Mouse (Mus musculus) neural tube, embryonic 13.5 days (tissue): ENCODE results near the gene Hist1h2ac. TPM values are rescaled to one million over a fixed set of nuclear protein-coding genes. Genes with fewer than 3 reads are reported as not detected.
"Not testable (repeated sequence)": the region's sequence is repeated elsewhere in the genome, so short reads cannot be mapped to it uniquely, and the experiment has no call there.

Experiments used
- ATAC-seq: fragments of 200-750 bp; cut with Nextera tagmentation; 2 replicates; pipeline ENCODE4 v1.8.0; 2017; ENCODE audit warnings: low read depth, mild to moderate bottlenecking, moderate TSS enrichment, moderate library complexity
- H3K27ac ChIP-seq: fragments of 300-500 bp; sonication (generic); replicated peaks from 2 replicates; pipeline ENCODE4 v1.5.1; 2015; ENCODE audit warnings: moderate library complexity, mild to moderate bottlenecking, inconsistent platforms
- H3K27me3 ChIP-seq: fragments of 300-500 bp; sonication (generic); 2 replicates; pipeline ENCODE4 v1.6.1; 2015; ENCODE audit warnings: mild to moderate bottlenecking, inconsistent platforms
- H3K36me3 ChIP-seq: fragments of 300-500 bp; sonication (generic); 2 replicates; pipeline ENCODE4 v1.6.1; 2015; ENCODE audit warnings: mild to moderate bottlenecking, inconsistent platforms
- H3K4me1 ChIP-seq: fragments of 300-500 bp; sonication (generic); replicated peaks from 2 replicates; pipeline ENCODE4 v1.6.1; 2015; ENCODE audit warnings: inconsistent platforms
- H3K4me2 ChIP-seq: fragments of 300-500 bp; sonication (generic); 2 replicates; pipeline ENCODE4 v1.6.1; 2015; ENCODE audit warnings: inconsistent platforms, mild to moderate bottlenecking, moderate library complexity
- H3K4me3 ChIP-seq: fragments of 300-500 bp; sonication (generic); 2 replicates; pipeline ENCODE4 v1.5.1; 2015; ENCODE audit warnings: mild to moderate bottlenecking, inconsistent platforms
- H3K9ac ChIP-seq: fragments of 300-500 bp; sonication (generic); 2 replicates; pipeline ENCODE4 v1.6.1; 2015; ENCODE audit warnings: moderate library complexity, mild to moderate bottlenecking, inconsistent platforms
- H3K9me3 ChIP-seq: fragments of 300-500 bp; sonication (generic); 2 replicates; pipeline ENCODE4 v1.6.1; 2016; ENCODE audit warnings: inconsistent platforms
- WGBS: fragments of 180-500 bp; shearing (Covaris S2); methylation state at CpG from one replicate; pipeline ENCODE4 v1.1.7; 2015; 5-methylcytosine and 5-hydroxymethylcytosine counted together
- polyA plus RNA-seq: library from polyadenylated mRNA; unstranded; fragments of >200 nt; fragmentation: Nextera tagmentation; extraction: Ambion mirVana; gene quantifications from 2 replicates; pipeline ENCODE4 v1.2.1, GENCODE M21; 2015

Hist1h2ac gene
- 0.40 and 0.66 TPM in 2 replicates for polyA plus RNA-seq

DNA sequence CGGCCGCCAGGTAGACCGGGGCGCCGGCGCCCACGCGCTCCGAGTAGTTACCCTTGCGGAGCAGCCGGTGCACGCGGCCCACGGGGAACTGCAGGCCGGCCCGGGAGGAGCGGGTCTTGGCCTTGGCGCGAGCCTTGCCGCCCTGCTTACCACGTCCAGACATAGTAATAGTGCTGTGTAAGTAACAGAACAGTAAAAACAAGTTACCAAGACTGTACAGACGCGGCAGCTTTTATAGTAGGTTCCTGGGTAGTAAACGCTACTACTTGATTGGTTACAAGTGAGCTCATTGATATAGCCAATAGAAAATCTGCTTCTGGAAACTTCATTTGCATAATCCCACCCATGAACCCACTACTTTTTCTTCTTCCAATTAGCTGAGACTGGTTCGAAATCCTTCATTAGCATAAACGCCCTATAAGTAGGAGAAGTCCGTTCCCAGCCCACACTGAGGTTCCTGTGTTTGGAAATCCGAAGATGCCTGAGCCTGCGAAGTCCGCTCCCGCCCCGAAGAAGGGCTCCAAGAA is at the start of gene Hist1h2ac, which contains the start of gene Hist1h2bc:
Gene Hist1h2ac (minus strand): TSS at position 194 of the 527 bp plus-strand sequence.
Gene Hist1h2bc (plus strand): TSS at position 445 of the 527 bp plus-strand sequence.
- Histone ChIP-seq H3K27me3 (no peaks in the 10 kb centered on the region), H3K4me3 (peak within 1 kb of the TSS; percentile 50), H3K4me1 (peaks cover 27% of the 10 kb centered on the region), H3K36me3 (no peaks in the 10 kb centered on the region), H3K27ac (peak within 1 kb of the TSS; percentile 96), H3K4me2 (peak within 1 kb of the TSS; percentile 72), H3K9me3 (no peaks in the 10 kb centered on the region), H3K9ac (peak within 1 kb of the TSS; percentile 79)
- ATAC-seq, result peak; percentile 99
- under 1% methylated on average over 22 of the region's 32 CpGs for WGBS

DNA sequence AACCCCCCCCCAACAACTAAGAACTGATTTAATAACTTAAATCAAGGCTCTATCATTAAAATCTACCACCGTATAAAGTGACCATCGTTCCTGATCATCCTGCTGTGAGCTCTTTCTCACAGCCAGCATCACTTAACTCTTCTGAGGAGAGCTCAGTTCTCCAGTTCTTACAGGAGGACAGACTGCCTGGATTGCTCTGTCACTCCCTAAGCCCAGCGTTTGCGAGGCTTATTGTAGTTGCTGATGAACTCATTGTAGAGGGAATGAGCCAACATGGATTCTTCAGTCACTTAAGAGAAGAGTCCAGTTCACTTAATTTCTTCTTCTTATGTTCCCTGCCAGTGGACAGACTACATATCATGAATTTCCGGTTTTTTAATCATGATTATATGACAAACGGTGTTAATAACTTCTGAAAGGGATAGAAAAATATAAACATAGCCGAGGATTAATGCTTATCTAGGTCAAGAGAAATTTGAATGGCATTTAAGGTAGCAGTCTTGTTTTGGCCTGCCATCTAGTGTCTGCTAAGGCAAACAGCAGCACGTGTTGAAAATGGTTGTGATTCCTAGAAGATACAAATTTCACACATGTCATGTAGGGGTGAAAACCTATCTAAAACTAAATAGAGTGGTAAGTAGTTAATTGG is 48.5 kb upstream of the Hist1h2ac start:
- H3K36me3 ChIP-seq, result no peaks in the 10 kb centered on the region
- H3K9me3 ChIP-seq, result no peaks in the 10 kb centered on the region
- no peak overlapping the region for H3K4me2 ChIP-seq
- H3K27me3 ChIP-seq, result no peaks in the 10 kb centered on the region
- H3K27ac ChIP-seq, result no peak overlapping the region
- H3K4me3 ChIP-seq, result no peak overlapping the region
- H3K4me1 ChIP-seq, result no peaks in the 10 kb centered on the region
- ATAC-seq, result no peak
- no peak overlapping the region for H3K9ac ChIP-seq
- 26% methylated on average over 8 of the region's 8 CpGs for WGBS

DNA sequence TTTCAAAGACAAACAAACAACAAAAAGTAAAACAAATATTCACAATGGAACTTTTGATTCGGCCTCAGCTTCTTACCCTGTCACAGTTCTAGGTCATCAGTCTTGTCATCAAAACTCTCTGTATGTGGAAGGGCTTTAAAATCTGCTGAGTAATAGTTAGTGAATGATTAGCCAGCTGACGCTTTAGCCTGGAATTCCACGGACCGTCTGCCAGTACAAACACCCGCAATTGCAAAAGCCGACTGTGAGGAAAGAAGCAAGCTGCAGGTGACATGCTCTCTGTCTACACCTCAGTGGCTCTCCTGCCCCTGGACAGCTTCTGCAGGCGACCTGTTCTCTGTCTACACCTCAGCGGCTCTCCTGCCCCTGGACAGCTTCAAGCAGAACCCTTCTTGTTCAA is 46.7 kb upstream of the Hist1h2ac start:
- H3K9ac ChIP-seq, result no peak overlapping the region
- H3K4me1 ChIP-seq, result no peaks in the 10 kb centered on the region
- H3K27ac ChIP-seq, result no peak overlapping the region
- no peak overlapping the region for H3K4me2 ChIP-seq
- 37% methylated on average over 8 of the region's 8 CpGs for WGBS
- H3K27me3 ChIP-seq, result no peaks in the 10 kb centered on the region
- H3K9me3 ChIP-seq, result no peaks in the 10 kb centered on the region
- no peak for ATAC-seq
- no peaks in the 10 kb centered on the region for H3K36me3 ChIP-seq
- H3K4me3 ChIP-seq, result no peak overlapping the region

GRCm38 (mm10) chr13:23729706-23730105 is 46.0 kb upstream of the Hist1h2ac start:
- H3K4me2 ChIP-seq, result no peak overlapping the region
- H3K27me3 ChIP-seq, result no peaks in the 10 kb centered on the region
- no peak for ATAC-seq
- H3K36me3 ChIP-seq, result no peaks in the 10 kb centered on the region
- no peaks in the 10 kb centered on the region for H3K4me1 ChIP-seq
- no peak overlapping the region for H3K27ac ChIP-seq
- H3K9ac ChIP-seq, result no peak overlapping the region
- H3K9me3 ChIP-seq, result no peaks in the 10 kb centered on the region
- no peak overlapping the region for H3K4me3 ChIP-seq
- 90% methylated on average over 5 of the region's 5 CpGs for WGBS

- H3K36me3 ChIP-seq, result no peaks in the 10 kb centered on the region
- no peak overlapping the region for H3K27ac ChIP-seq
- H3K9ac ChIP-seq, result no peak overlapping the region
- H3K4me2 ChIP-seq, result no peak overlapping the region
- no peaks in the 10 kb centered on the region for H3K27me3 ChIP-seq
- H3K4me1 ChIP-seq, result no peaks in the 10 kb centered on the region
- WGBS, result 94% methylated on average over 9 of the region's 9 CpGs
- ATAC-seq, result no peak
- H3K9me3 ChIP-seq, result no peaks in the 10 kb centered on the region
- no peak overlapping the region for H3K4me3 ChIP-seq
Observed at GRCm38 (mm10) chr13:23729192-23729525, 45.4 kb upstream of the Hist1h2ac start.

DNA sequence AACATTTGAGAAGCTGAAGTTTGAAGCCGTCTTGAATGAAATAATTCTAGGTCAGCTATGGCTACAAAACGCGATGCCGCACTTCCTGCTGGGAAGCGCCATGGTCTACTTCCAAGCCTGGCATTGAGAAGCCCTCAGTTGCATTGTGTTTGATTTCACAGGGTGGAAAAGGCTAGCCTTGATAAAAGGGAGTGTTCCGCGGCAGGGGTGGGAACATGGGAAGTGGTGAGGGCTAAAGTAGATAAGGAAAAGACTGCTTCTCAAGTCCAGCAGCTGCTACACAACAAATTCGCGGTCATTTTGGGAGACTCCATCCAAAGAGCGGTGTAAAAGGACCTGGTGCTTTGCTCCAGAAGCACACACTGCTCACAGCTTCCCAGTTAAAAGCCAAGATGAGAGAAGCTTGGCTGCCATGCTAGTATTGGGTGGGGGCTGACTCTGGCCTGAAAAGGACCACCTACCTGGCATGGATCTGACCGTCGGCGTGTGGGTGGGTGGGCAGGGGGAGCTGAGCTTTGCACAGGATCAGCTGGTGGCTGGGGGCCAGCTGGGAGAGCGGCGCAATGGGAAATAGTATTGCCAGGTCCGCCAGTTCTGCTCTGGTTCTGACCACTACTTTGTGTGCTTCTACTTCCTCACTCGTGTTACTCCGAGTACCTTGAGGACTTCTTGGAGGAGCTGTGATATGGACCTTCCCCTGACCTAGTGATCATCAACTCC is 44.9 kb upstream of the Hist1h2ac start:
- Histone ChIP-seq H3K4me3 (no peak overlapping the region), H3K4me1 (no peaks in the 10 kb centered on the region), H3K9me3 (no peaks in the 10 kb centered on the region), H3K36me3 (no peaks in the 10 kb centered on the region), H3K27ac (no peak overlapping the region), H3K9ac (no peak overlapping the region), H3K27me3 (no peaks in the 10 kb centered on the region), H3K4me2 (no peak overlapping the region)
- 91% methylated on average over 18 of the region's 18 CpGs for WGBS
- no peak for ATAC-seq

- Histone ChIP-seq H3K36me3 (no peaks in the 10 kb centered on the region), H3K27me3 (no peaks in the 10 kb centered on the region), H3K4me1 (no peaks in the 10 kb centered on the region), H3K4me3 (no peak overlapping the region), H3K9ac (no peak overlapping the region), H3K27ac (no peak overlapping the region), H3K9me3 (no peaks in the 10 kb centered on the region), H3K4me2 (no peak overlapping the region)
- no peak for ATAC-seq
- WGBS, result 60% methylated on average over 1 of the region's 1 CpGs
Observed at GRCm38 (mm10) chr13:23725213-23725612, 41.5 kb upstream of the Hist1h2ac start.

- H3K27ac ChIP-seq, result no peak overlapping the region
- H3K36me3 ChIP-seq, result no peaks in the 10 kb centered on the region
- no peak overlapping the region for H3K9ac ChIP-seq
- no peak overlapping the region for H3K4me2 ChIP-seq
- H3K9me3 ChIP-seq, result no peaks in the 10 kb centered on the region
- 88% methylated on average over 4 of the region's 4 CpGs for WGBS
- ATAC-seq, result no peak
- no peaks in the 10 kb centered on the region for H3K27me3 ChIP-seq
- no peaks in the 10 kb centered on the region for H3K4me1 ChIP-seq
- H3K4me3 ChIP-seq, result no peak overlapping the region
Observed at GRCm38 (mm10) chr13:23724239-23724638, 40.5 kb upstream of the Hist1h2ac start.

GRCm38 (mm10) chr13:23717593-23718245 is 34.0 kb upstream of the Hist1h2ac start:
- not testable (repeated sequence) for H3K27ac ChIP-seq, H3K36me3 ChIP-seq, H3K9me3 ChIP-seq, H3K9ac ChIP-seq, H3K4me1 ChIP-seq, ATAC-seq, H3K4me2 ChIP-seq, H3K27me3 ChIP-seq, H3K4me3 ChIP-seq
- 25% methylated on average over 2 of the region's 2 CpGs for WGBS

DNA sequence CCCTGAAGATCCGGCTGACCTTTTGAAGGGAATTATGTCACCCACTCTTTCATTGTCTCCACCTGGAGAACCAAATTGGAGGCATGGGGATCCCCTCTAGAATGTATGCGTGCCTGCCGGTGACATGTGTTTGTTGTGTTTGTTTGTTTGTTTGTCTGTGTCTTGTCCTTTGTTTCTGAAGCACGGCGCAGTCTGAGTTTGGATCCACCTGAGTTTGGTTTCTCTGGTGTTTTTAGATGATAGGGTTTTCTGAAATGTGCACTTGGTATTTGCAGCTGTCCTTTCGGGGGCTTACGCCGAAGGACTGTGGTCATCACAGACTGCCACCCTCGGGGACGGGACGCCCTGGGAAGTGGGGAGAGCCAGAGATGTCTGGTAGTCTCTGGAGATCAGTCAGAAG is 33.4 kb upstream of the Hist1h2ac start:
- Histone ChIP-seq H3K4me2 (no peak overlapping the region), H3K4me3 (no peak overlapping the region), H3K9ac (no peak overlapping the region), H3K27ac (no peak overlapping the region), H3K36me3 (no peaks in the 10 kb centered on the region), H3K4me1 (0 out of 2 replicates have a peak, but pooled peaks cover 5% of the 10 kb centered on the region), H3K9me3 (no peaks in the 10 kb centered on the region), H3K27me3 (no peaks in the 10 kb centered on the region)
- no peak for ATAC-seq
- 65% methylated on average over 11 of the region's 11 CpGs for whole genome bisulfite sequencing

GRCm38 (mm10) chr13:23716261-23717042 is 32.7 kb upstream of the Hist1h2ac start:
- Histone ChIP-seq H3K27me3 (0 out of 2 replicates have a peak, but pooled peaks cover 2% of the 10 kb centered on the region), H3K27ac (no peak overlapping the region), H3K4me1 (0 out of 2 replicates have a peak, but pooled peaks cover 5% of the 10 kb centered on the region), H3K4me2 (no peak overlapping the region), H3K4me3 (no peak overlapping the region), H3K36me3 (no peaks in the 10 kb centered on the region), H3K9ac (no peak overlapping the region), H3K9me3 (no peaks in the 10 kb centered on the region)
- ATAC-seq, result no peak
- WGBS, result 86% methylated on average over 5 of the region's 5 CpGs
